Mouse (Mus musculus) heart, postnatal 36 days (tissue): ENCODE measurements at regions not wholly inside any gene's neighbourhood (a gene's known extent, or its start where the extent isn't known, plus 50 kb on each side); places are given as distances from the start of the nearest gene placed in this dataset.
A peak's percentile ranks its signal among the peaks of the same experiment; 100 is the strongest.

Experiments
- DNase-seq, 2 experiments: peaks; one replicate each; pipeline ENCODE4 v3.0.0; 2021 to 2022
- intact Hi-C: fragments of 180-260 bp; cut with DNase I; formaldehyde crosslinking; loops from one replicate; pipeline ENCODE4 v1.15.1; 2025

DNA sequence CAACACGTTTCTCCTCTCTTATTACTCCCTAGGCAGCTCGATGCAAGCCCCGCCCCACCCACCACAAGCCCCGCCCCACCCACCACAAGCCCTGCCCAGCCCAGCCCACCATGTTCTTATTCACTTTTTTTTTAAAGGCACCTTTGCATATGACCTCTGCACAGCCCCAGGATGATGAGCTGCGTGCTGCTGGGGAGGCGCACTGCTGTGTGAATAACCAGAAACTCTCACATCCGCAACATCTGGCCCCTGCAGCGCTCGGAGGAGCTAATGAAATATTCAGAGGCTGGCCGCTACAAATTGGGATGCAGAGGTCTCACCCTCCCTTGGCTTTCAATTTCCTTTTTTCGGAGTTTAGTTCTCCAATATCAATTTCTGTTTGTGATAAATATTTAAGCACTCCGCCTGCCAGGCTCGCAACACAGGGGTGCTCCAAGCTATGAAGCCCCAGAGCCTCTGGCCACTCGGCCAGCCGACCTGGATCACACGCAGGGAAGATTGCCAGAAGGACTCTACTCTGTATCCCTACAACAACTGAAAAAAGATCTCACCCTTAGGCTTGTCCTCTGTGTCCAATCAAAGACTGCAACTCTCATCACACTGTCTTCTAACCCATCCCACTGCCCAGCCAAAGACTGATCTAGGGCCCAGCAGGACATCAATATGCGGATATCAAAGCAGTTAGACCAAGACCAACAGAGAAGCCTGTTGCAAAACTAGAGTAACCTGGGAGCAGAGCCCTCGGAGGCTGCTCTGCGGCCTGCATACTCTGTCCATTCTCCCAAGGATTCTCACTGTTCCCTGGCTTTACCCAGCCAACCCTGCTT, 245.6 kb upstream of the Hs6st1 start:
- intact Hi-C loops, result no loop called here
- DNase-seq, result no peak

DNA sequence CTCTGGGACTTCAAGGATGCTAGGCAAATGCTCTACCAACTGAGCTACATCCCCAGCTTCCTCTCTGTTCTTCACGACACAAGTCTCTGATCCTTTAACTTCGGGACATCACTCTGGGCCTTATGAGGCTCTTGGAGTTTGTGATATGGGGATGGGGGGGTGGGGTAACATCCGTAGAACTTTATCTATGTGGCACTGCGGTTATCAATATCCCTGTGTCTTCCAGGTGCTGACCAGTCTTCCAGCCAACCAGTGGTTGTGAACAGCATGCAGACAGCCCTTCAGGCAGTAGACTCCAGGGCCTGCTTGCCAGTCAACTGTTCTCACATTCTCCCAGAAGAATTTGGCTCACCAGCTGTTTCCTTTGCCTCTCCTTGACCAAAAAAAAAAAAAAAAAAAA, 244.7 kb upstream of the Hs6st1 start:
- no peak for DNase-seq
- intact Hi-C loops, result no loop called here

DNA sequence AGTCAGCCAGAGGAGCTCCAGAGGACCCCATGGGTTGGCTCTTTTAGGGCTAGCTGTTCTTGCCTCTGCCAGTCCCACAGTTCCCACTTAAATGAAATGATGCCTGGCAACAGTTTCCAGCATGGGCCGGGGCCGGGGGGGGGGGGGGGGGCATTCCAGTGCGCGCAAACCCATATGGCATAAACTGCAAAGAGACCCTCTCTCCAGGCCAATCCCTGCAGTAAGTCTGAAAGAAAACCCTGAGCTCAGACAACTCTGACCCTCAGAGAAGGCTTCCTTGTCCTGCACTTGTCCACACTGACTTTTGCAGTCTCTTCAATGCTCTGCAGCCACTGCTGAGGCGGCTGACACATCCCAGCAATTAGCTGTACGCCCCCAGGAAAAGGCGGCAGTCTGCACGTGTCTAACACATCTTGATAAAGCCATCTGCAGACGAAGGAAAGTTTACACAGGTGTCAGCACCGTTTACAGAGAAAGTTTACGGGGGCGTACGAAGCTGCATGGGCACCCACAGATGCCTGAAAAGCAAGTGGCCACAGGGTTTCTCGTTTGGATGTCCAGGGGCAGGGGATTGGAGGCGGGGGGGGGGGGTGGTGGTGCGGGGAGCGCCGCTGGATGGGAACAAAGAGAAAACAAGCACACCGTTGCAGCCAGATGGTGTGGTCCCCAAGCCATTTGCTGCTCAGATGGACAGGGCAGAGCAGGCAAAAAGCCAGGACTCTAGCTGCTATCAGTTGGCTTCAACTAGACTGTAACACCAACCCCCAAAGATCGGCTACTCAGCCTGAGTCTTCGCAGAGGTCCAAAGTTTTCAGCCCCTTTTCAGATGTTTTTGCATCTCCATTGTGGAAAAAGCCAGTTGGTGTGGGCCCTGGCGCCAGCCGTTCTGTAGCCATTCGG, 244.0 kb upstream of the Hs6st1 start:
- intact Hi-C loops, result no loop called here
- no peak for DNase-seq

DNA sequence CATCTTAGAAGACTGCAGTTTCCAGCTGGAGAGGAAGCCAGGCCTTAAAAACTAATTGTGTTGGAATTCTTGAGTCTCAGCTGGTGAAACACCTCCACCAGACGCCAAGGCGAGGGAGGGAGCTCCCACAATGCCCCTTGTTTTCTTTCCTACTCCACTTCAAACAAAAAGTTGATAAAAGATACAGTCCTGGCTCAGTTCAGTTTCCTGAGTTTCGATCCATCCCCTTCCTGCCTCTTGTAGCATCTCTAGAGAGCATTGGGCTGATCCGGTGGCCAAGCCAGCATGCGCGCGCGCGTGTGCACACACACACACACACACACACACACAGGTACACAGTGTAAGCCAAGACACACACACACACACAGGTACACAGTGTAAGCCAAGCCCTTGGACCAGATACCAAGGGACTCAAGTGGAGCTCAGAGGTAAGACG, 242.7 kb upstream of the Hs6st1 start:
- DNase-seq, result no peak
- intact Hi-C loops, result no loop called here

DNA sequence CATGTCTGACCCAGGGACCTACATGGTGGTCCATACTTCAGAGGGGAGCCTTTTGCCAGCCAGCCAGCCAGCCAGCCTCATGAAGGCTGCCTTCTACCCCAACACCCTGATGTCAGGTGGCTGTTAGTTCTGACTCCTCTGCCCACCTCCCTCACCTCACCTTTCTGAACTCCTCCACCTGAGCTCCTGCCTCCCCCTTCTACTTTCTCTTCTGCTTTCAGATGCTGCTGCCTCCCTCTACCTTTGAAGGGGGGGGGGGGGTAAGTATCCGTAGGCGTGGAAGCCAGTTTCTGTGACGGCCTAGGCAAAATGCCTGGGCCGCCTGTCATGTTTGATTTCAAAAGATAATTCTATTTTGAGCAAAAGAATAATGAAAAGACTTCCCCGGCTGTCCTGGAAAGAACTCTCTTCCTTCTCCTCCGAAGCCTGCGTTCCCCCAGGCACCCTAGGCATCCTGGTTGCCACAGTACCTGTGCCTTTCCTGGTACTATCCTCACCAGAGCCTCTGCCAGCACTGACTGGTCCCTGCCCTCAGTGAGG, 241.6 kb upstream of the Hs6st1 start:
- intact Hi-C loops, result no loop called here

DNA sequence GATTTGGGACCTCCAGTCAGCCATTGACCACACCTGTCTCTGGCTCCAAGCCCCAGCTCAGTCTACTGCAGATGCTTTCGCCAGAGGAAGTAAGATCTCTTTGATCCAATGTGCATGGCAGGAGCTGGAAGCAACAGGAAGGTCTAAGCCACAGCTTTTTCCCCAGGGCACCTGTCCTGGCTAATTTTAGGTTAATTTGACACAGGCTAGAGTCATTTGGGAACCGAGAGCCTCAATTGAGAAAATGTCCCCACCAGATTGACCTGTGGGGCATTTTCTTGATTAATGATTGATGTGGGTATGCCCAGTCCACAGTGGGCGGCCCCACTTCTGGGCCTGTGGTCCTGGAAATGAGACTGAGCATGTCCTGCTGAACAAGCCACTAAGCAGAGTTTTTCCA, 240.7 kb upstream of the Hs6st1 start:
- DNase-seq, result no peak
- intact Hi-C loops, result no loop called here

More for the DNA sequence above, 241.6 kb upstream of the Hs6st1 start:
- DNase-seq, result no peak

DNA sequence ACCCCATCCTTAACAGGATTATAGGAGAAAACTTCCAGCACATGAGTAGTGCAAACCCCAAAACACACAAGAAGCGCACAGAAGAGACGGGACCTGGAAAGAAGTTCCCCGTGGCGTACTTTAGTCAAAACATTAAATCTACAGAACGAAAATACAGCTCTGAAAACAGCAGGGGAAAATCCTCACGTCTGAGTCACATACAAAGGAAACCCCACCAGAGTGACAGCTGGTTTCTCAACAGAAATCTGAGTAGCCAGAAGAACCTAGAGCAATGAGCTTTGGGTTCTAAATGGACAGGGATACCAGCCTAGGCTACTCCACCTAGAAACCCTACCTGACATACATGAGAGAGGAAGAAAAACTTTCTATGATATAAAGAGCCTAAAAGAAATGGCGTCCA, 234.0 kb upstream of the Hs6st1 start:
- no peak for DNase-seq
- intact Hi-C loops, result no loop called here

DNA sequence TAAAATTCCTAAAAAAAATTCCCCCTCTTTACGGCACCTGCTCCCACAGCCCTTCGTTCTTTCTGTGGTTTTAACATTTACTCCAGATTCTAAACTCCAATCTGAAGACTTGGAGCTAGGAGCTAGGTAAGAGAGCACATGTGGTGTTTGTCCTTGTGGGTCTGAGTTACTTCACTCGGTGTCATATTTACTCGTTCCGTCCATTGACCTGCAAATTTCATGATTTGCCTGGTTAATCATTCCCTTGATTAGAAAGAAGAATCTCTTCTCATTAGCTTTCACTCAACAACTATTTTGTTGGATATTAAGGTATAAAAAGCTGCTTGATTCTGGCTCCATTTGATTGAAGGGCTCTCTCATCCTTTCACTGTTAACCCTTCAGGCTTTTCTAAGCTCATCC, 231.6 kb upstream of the Hs6st1 start:
- no peak for DNase-seq
- intact Hi-C loops, result no loop called here

DNA sequence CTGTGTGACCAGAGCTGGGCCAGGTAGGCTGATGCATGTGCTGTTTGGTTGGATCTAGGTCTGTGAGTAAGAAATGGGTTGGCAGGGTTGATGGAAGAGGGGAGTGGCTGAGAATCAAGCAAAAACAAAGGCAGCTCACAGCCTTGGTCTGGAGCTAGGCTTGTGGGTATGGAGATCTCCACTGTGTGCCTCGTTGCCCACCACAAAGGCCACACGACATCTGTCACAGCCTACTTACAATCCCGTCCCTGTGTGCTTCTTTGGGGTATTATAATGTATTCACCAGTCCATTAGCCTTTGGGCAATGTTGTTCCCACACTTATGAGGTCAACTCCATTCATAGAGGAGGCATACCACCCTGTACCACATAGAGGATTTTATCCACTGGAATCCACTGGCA, 229.6 kb upstream of the Hs6st1 start:
- intact Hi-C loops, result loop anchor here (2.0 kb wide), 2 partner anchors 228 to 296 kb away; no protein-coding TSS in a partner anchor
- DNase-seq, result no peak

DNA sequence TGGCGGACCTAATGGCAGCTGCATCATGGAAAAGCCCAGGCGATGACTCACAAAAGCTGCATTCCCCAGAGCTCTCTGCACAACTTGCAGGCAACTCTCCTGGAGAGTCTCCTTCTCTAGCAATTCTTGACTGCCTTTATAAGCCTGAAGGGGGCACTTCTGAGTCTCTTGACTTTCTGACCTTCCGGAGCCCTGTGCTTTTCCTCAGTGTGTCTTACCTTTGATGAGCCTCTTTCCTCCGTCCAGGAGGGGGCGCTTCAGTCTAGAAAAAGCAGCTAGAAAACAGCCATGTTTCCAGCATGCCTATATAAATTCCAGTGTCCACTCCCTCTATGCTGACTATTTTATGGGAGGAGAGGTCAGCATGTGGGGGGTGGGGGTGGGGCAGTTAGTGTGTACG, 228.8 kb upstream of the Hs6st1 start:
- peak; percentile 40 to 50 for DNase-seq
- intact Hi-C loops, result loop anchor here (2.0 kb wide), 2 partner anchors 227 to 295 kb away; no protein-coding TSS in a partner anchor

DNA sequence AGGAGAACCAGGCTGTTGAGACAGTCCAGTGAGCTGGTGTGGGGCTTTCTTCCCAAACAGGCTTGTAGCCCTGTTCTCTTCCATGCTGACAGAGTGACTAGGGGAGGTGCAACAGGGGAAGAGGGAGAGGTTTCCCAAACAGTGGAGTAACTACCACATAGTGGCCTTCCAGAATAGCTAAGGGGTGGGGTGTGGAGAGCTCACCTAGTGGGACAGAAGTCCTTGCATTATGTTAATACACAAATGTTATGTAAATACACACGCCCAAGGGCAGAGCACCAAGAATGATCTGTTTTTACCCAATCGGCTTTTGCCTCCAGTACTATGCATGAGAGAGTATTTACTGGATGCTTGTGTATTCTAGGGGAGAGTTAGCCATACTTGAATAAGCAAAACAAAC, 226.6 kb upstream of the Hs6st1 start:
- intact Hi-C loops, result no loop called here
- DNase-seq, result no peak

DNA sequence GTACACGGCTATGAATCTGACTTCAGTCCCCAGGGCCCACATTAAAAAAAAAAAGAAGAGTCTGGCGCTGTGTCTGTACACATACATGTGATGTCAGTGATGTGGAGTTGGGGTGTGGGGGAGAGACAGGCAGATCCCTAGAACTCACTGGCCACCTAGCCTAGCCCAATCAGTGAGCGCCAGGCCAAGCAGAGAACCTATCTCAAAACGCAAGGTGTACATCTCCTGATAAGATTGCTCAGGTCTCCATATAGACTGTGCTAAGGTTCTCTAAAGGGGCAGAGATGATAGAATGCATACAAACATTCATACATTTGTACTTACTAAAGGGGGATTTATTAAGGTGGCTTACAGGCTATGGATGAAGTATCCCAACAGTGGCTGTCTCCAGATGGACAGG, 225.5 kb upstream of the Hs6st1 start:
- intact Hi-C loops, result no loop called here
- DNase-seq, result no peak

DNA sequence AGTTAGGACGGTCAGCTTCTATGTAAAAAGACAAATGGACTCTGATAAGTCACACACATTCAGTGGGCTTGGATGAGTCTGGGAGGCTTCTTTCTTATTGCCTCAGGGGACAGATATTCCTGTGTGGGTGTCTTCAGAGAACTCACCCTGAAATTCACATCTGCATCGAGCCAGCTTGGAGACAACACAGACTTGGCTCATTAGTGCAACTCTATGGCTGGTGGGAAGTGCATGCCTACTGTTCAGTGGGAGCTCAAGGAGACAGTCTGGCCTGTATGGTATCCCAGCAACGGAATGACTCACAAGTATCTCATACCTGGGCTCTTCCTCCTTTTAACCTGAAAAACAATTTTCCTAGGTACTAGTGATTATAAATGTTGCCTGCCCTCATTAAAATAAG, 224.6 kb upstream of the Hs6st1 start:
- intact Hi-C loops, result no loop called here
- DNase-seq, result no peak

DNA sequence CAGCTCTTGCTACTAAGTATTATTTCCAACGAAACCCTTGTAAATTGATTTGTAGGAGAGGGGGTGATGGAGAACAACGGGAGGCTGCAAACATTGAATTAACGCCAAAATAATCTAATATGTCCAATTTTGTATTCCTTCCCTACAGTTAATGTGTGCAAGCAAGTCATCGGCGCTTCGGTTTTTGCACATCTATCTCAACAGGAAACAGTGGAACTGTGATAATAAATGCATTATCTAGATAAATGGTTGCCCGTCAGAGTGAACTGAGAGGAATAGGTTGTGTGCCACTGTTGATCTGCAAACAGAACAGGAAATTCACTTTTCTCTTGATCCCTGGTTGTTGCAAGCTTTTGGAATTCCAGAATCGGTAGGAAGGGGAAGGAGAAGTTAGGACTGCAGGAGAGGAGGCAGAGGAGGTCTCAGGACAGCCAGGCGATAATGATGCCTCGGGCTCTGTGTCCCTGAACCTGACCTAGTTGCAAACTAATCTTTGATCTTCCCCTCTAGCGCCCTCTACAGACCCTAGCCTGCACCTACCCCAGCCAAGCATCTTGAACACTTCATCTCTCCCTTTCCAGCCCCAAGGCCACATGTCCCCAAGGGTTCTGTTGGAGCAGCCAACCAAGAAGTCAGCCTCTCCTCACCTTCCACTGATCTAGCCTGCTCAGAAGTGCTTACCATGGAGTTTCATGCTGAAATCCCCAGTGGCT, 221.8 kb upstream of the Hs6st1 start:
- intact Hi-C loops, result no loop called here
- no peak for DNase-seq

DNA sequence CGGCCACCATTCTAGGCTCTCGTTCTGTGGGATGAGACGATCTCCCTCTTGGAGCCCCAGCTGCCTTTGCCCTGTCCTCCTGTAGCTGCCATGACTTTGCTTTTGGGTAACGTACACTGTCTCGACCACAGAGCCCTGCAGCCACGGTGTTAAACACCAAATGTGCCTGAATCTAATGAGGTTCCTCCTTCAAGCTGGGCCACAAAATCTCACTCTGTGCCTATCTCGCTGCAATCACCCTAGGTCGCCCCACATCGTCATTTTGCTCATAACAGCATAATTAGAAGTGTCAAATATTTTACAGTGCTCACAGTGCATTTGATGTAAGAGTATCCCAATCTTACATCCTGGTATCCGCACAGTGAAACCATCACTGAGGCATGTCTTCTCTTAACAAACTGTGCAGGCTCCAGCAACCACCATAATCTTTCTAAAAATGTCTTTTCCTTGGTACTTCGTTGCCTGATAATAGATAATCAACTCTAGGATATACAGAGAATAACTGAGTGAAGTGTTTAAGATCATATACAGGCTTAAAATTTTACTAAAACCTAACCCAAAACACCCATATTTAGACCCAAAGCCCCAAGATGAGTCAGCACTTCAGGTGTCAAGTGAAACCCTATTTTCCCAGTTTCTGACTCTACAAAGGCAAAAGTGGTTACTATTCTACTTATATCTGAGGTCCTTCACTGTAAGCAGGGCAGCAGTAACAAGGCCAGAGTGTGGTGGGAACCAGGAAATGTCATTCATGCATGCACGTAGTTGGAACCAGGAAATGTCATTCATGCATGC, 219.8 kb upstream of the Hs6st1 start:
- DNase-seq, result no peak

DNA sequence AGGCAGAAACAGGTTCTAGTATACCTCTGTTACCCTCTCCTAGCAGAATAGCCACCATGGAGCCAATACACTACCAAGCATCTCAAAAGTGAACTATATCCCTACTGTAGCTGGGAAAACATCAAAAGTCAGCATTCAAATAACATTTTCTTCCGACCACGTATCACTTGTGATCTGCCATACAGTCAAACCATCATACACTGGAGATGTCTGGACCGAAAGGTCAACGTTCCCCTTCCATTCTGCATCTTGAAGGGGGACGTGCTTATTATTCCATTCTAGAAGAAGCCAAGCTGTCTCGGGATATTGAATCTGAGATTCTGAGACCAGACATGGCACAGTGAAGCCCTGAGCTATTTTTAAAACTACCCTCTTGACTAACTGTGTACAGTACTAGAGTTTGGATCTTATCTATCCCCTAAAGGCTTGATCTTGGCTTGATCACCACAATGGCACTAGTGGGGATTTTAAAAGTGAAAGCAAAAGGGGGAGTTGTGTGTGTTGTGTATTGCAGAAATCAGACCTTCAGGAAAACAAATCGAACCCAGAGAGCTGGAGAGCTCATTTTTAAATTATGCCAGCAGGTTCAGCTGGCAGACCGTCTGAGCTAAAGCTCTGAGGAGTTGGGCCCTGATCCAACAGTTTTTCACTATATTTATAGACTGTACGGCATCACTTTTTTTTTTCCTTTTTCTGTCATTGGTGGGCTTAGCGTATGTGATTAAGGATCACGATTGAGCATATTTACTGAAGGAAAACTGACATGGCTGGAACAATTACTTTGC, 218.6 kb upstream of the Hs6st1 start:
- intact Hi-C loops, result no loop called here

More for the DNA sequence above, 219.8 kb upstream of the Hs6st1 start:
- intact Hi-C loops, result no loop called here

DNA sequence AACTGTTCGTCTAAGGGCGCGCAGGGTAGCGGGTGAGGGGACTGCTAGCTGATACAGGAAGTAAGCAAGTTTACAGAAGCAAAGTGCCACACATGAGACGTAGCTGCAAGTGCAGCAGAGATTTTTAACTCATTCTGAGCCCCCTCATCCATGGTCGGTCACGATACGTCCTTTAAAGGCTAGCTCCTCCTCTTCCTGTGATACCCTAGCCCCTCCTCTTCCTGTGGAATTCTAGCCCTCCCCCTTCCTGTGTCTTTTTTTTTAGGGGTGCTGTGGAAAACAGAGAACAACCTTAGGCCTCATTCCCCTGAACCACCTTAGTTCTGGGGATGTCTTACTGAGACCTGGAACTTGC, 218.0 kb upstream of the Hs6st1 start:
- DNase-seq, result no peak
- intact Hi-C loops, result no loop called here

More for the DNA sequence above, 218.6 kb upstream of the Hs6st1 start:
- no peak for DNase-seq

DNA sequence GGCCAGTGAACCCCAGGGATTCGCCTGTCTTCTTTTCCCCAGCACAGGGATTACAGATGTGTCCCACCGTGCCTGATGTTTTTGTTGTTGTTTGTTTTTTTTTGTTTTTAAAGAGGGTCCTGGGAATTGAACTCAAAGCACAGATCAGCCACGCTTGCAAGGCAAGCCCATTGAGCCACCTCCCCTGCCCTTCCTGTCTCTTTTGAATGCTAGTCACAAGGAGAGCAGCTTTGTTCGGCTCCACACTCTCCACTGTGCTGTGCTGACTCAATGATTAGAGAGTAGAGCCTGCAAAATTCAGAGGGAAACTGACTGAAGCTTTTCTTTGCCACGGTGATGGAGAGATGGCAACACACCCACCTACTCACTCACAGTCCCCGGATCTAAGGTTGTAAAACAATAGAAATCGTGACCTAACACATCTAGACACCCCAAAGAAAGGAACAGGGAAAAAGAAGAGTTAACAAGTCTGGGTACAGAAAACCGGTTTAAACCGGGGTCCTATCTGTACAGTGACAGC, 217.6 kb upstream of the Hs6st1 start:
- DNase-seq, result no peak
- intact Hi-C loops, result no loop called here
